Mouse (Mus musculus) MEL (cell line): ENCODE data around the gene Wdr89.

Experiments
- CHD2 ChIP-seq: IDR thresholded peaks from 2 replicates; pipeline ENCODE4 v1.6.1; 2011; ENCODE audit warnings: low read length, improper control_type of control experiment
- CTCF ChIP-seq, 3 experiments: IDR thresholded peaks in 2 of 3; conservative IDR thresholded peaks in 1 of 3; 2 replicates each; pipeline ENCODE4 v1.5.1; 2011 to 2012; ENCODE audit warnings: low read length in 3 of 3, low read depth in 2 of 3, mild to moderate bottlenecking in 2 of 3, improper control_type of control experiment in 1 of 3, inconsistent platforms in 1 of 3, mixed read lengths in 1 of 3, moderate library complexity in 1 of 3; ENCODE audit not compliant: control insufficient read depth in 1 of 3, insufficient read depth in 1 of 3, poor library complexity in 1 of 3, severe bottlenecking in 1 of 3
- EP300 ChIP-seq, 2 experiments: IDR thresholded peaks; 2 replicates each; pipeline ENCODE4 v1.6.1; 2011; ENCODE audit warnings: improper control_type of control experiment in 2 of 2, low read length in 2 of 2, low read depth in 1 of 2, mild to moderate bottlenecking in 1 of 2
- MAFK ChIP-seq: IDR thresholded peaks from 2 replicates; pipeline ENCODE4 v1.6.1; 2011; ENCODE audit warnings: low read depth, mild to moderate bottlenecking, low read length, improper control_type of control experiment, borderline replicate concordance
- POLR2A ChIP-seq, 2 experiments: IDR thresholded peaks; 2 replicates each; pipeline ENCODE4 v1.6.1; 2011 to 2012; ENCODE audit warnings: low read length in 2 of 2, mild to moderate bottlenecking in 2 of 2, control low read depth in 1 of 2, improper control_type of control experiment in 1 of 2, low read depth in 1 of 2, moderate library complexity in 1 of 2; ENCODE audit not compliant: control insufficient read depth in 1 of 2, insufficient read depth in 1 of 2, poor library complexity in 1 of 2

- peak; percentile 91 to 94 for TF ChIP-seq POLR2A (IDR thresholded peaks at IDR 0.05; ENCODE audit: control insufficient read depth in 1 of 2, insufficient read depth in 1 of 2, low read depth in 1 of 2, low read length in 2 of 2, poor library complexity in 1 of 2)
- TF ChIP-seq CTCF (IDR thresholded peaks at IDR 0.05 in 2 of 3, conservative IDR thresholded peaks at IDR 0.05 in 1 of 3; ENCODE audit: control insufficient read depth in 1 of 3, insufficient read depth in 1 of 3, low read depth in 2 of 3, low read length in 3 of 3, poor library complexity in 1 of 3, severe bottlenecking in 1 of 3), result no peak
- TF ChIP-seq EP300 (IDR thresholded peaks at IDR 0.05; ENCODE audit: low read depth in 1 of 2, low read length in 2 of 2), result no peak
- TF ChIP-seq CHD2, result peak; percentile 53
- TF ChIP-seq MAFK, result no peak
Measured at GRCm38 (mm10) chr12:75596154-75597002, 73.0 kb downstream of the Wdr89 start, which contains the start of gene Ppp2r5e.
